Mouse (Mus musculus) mouse embryonic stem cell (cell line): ENCODE results near the gene Trim65.

ENCODE experiments used
- in situ Hi-C, 2 experiments: fragments of 300-500 bp; cut with MboI; formaldehyde crosslinking; loops; 1 replicate in 1 of 2; 3 replicates in 1 of 2; pipeline ENCODE4 v1.14.3; 2019 to 2020; ENCODE audit warnings: low sequenced_read_pairs in 2 of 2, low pct_unique_long_range_greater_than_20kb in 1 of 2, mixed read lengths in 1 of 2; ENCODE audit not compliant: unreplicated experiment in 1 of 2

The Trim65 gene

GRCm38 (mm10) chr11:116078221-116078620, 52.7 kb downstream of the Trim65 start:
- in situ Hi-C loops = no loop called here

GRCm38 (mm10) chr11:116077446-116078204, 53.3 kb downstream of the Trim65 start, which contains the start of gene Unc13d:
Gene Unc13d, minus strand, starts transcription at chr11:116077961.
- in situ Hi-C loops = no loop called here

GRCm38 (mm10) chr11:116076836-116077235, 54.1 kb downstream of the Trim65 start:
- in situ Hi-C loops = no loop called here

GRCm38 (mm10) chr11:116076266-116076540, 54.7 kb downstream of the Trim65 start:
- in situ Hi-C loops = no loop called here

GRCm38 (mm10) chr11:116075539-116076265, 55.2 kb downstream of the Trim65 start:
- in situ Hi-C loops = no loop called here

- in situ Hi-C loops = no loop called here
These were observed 56.4 kb downstream of the Trim65 start for GRCm38 (mm10) chr11:116074436-116074991.

- in situ Hi-C loops = no loop called here
These were observed 58.3 kb downstream of the Trim65 start for GRCm38 (mm10) chr11:116072608-116073007.
